Mouse (Mus musculus) cerebellum, adult 2 months (tissue): ENCODE data around the gene Cd6.

Experiments used
- CTCF ChIP-seq: fragments of 200-500 bp; IDR thresholded peaks from 2 replicates; pipeline ENCODE4 v1.5.1; 2011; ENCODE audit warnings: low read depth, mild to moderate bottlenecking, control low read depth, low read length, moderate library complexity, borderline replicate concordance; ENCODE audit not compliant: insufficient read depth
- POLR2A ChIP-seq: fragments of 200-500 bp; IDR thresholded peaks from 2 replicates; pipeline ENCODE4 v1.6.1; 2011; ENCODE audit warnings: low read length, control low read depth, borderline replicate concordance; ENCODE audit not compliant: insufficient read depth

GRCm38 (mm10) chr19:10835671-10836070, 5.8 kb upstream of the Cd6 start:
- TF ChIP-seq POLR2A: no peak
- no peak for TF ChIP-seq CTCF
